Mouse (Mus musculus) intestine, postnatal 0 days (tissue): ENCODE data around the gene Psmb7. TPM values are rescaled to one million over a fixed set of nuclear protein-coding genes. Genes with fewer than 3 reads are reported as not detected.

Experiments used
- ATAC-seq: fragments of 200-750 bp; cut with Nextera tagmentation; 2 replicates; pipeline ENCODE4 v1.8.0; 2017; ENCODE audit warnings: mild to moderate bottlenecking, moderate TSS enrichment, moderate library complexity
- H3K27ac ChIP-seq: fragments of 300-500 bp; sonication (generic); 2 replicates; pipeline ENCODE4 v1.5.1; 2014; ENCODE audit warnings: mild to moderate bottlenecking, low read depth, low read length, moderate library complexity
- H3K27me3 ChIP-seq: fragments of 300-500 bp; sonication (generic); replicated peaks from 2 replicates; pipeline ENCODE4 v1.6.1; 2014; ENCODE audit warnings: low read length, mixed read lengths; ENCODE audit not compliant: control insufficient read depth, insufficient read depth
- H3K36me3 ChIP-seq: fragments of 300-500 bp; sonication (generic); 2 replicates; pipeline ENCODE4 v1.6.1; 2014; ENCODE audit warnings: mild to moderate bottlenecking, moderate library complexity; ENCODE audit not compliant: control insufficient read depth, insufficient read depth
- H3K4me1 ChIP-seq: fragments of 300-500 bp; sonication (generic); replicated peaks from 2 replicates; pipeline ENCODE4 v1.6.1; 2014; ENCODE audit warnings: antibody characterized with exemption, low read length, mixed read lengths; ENCODE audit not compliant: control insufficient read depth, insufficient read depth
- H3K4me2 ChIP-seq: fragments of 300-500 bp; sonication (generic); replicated peaks from 2 replicates; pipeline ENCODE4 v1.6.1; 2014; ENCODE audit warnings: low read depth, mild to moderate bottlenecking, moderate library complexity
- H3K4me3 ChIP-seq: fragments of 300-500 bp; sonication (generic); 2 replicates; pipeline ENCODE4 v1.5.1; 2014; ENCODE audit warnings: low read depth, low read length
- H3K9ac ChIP-seq: fragments of 300-500 bp; sonication (generic); 2 replicates; pipeline ENCODE4 v1.6.1; 2014; ENCODE audit warnings: mild to moderate bottlenecking, low read depth, low read length
- H3K9me3 ChIP-seq: fragments of 300-500 bp; sonication (generic); 2 replicates; pipeline ENCODE4 v1.6.1; 2016; ENCODE audit warnings: mixed run types; ENCODE audit not compliant: control insufficient read depth
- CTCF ChIP-seq: sonication (generic); IDR thresholded peaks from 2 replicates; pipeline ENCODE4 v1.5.1; 2016; ENCODE audit warnings: low read depth, mild to moderate bottlenecking, control low read depth, antibody characterized with exemption, moderate library complexity
- WGBS: fragments of 180-500 bp; shearing (Covaris S2); extraction: QIAGEN DNeasy Blood & Tissue Kit; methylation state at CpG from one replicate; pipeline ENCODE4 v1.1.7; 2014; 5-methylcytosine and 5-hydroxymethylcytosine counted together
- polyA plus RNA-seq: library from polyadenylated mRNA; unstranded; fragments of >200 nt; fragmentation: Nextera tagmentation; extraction: Ambion mirVana; gene quantifications from 2 replicates; pipeline ENCODE4 v1.2.1, GENCODE M21; 2015

Psmb7 gene
- polyA plus RNA-seq, 1 experiment from 2014 or later: 148 TPM

- TF ChIP-seq CTCF: no peak
- H3K4me3 ChIP-seq: no peak overlapping the region
- WGBS: 89% methylated on average over 4 of the region's 4 CpGs
- no peaks in the 10 kb centered on the region for H3K27me3 ChIP-seq
- peaks cover 50% of the 10 kb centered on the region for H3K36me3 ChIP-seq
- H3K4me1 ChIP-seq: no peaks in the 10 kb centered on the region
- H3K4me2 ChIP-seq: no peak overlapping the region
- H3K9me3 ChIP-seq: no peaks in the 10 kb centered on the region
- no peak overlapping the region for H3K9ac ChIP-seq
- no peak overlapping the region for H3K27ac ChIP-seq
- ATAC-seq: no peak
Observed at GRCm38 (mm10) chr2:38555659-38556058, 88.2 kb downstream of the Psmb7 start.

GRCm38 (mm10) chr2:38554226-38554995 lies 89.5 kb downstream of the Psmb7 start:
- H3K4me2 ChIP-seq: no peak overlapping the region
- no peak overlapping the region for H3K27ac ChIP-seq
- H3K9me3 ChIP-seq: no peaks in the 10 kb centered on the region
- no peaks in the 10 kb centered on the region for H3K4me1 ChIP-seq
- 73% methylated on average over 19 of the region's 19 CpGs for WGBS
- TF ChIP-seq CTCF: no peak
- H3K36me3 ChIP-seq: peaks cover 43% of the 10 kb centered on the region
- H3K9ac ChIP-seq: no peak overlapping the region
- ATAC-seq: no peak
- no peak overlapping the region for H3K4me3 ChIP-seq
- no peaks in the 10 kb centered on the region for H3K27me3 ChIP-seq

- Histone ChIP-seq H3K27me3 (no peaks in the 10 kb centered on the region), H3K4me1 (no peaks in the 10 kb centered on the region), H3K4me2 (no peak overlapping the region), H3K9ac (no peak overlapping the region), H3K27ac (no peak overlapping the region), H3K9me3 (no peaks in the 10 kb centered on the region), H3K4me3 (no peak overlapping the region), H3K36me3 (peaks cover 22% of the 10 kb centered on the region)
- 88% methylated on average over 15 of the region's 15 CpGs for WGBS
- no peak for TF ChIP-seq CTCF
- no peak for ATAC-seq
Observed at GRCm38 (mm10) chr2:38552004-38552443, 91.9 kb downstream of the Psmb7 start.

GRCm38 (mm10) chr2:38547793-38548517 lies 95.9 kb downstream of the Psmb7 start:
- H3K27ac ChIP-seq: no peak overlapping the region
- H3K9me3 ChIP-seq: no peaks in the 10 kb centered on the region
- ATAC-seq: no peak
- H3K9ac ChIP-seq: no peak overlapping the region
- H3K4me3 ChIP-seq: no peak overlapping the region
- H3K4me1 ChIP-seq: peaks cover 5% of the 10 kb centered on the region; the same call in 1 of the 2 replicates
- no peaks in the 10 kb centered on the region for H3K27me3 ChIP-seq
- 76% methylated on average over 11 of the region's 11 CpGs for WGBS
- H3K36me3 ChIP-seq: peaks cover 22% of the 10 kb centered on the region
- no peak overlapping the region for H3K4me2 ChIP-seq
- no peak for TF ChIP-seq CTCF

- Histone ChIP-seq H3K9ac (no peak overlapping the region), H3K36me3 (peaks cover 14% of the 10 kb centered on the region), H3K27ac (no peak overlapping the region), H3K9me3 (no peaks in the 10 kb centered on the region), H3K4me2 (no peak overlapping the region), H3K4me1 (peaks cover 8% of the 10 kb centered on the region; the same call in 1 of the 2 replicates), H3K27me3 (no peaks in the 10 kb centered on the region), H3K4me3 (no peak overlapping the region)
- WGBS: 76% methylated on average over 5 of the region's 5 CpGs
- TF ChIP-seq CTCF: no peak
- no peak for ATAC-seq
Observed at GRCm38 (mm10) chr2:38546748-38547147, 97.1 kb downstream of the Psmb7 start.

- H3K9ac ChIP-seq: no peak overlapping the region
- 26% methylated on average over 6 of the region's 6 CpGs for WGBS
- H3K9me3 ChIP-seq: no peaks in the 10 kb centered on the region
- no peak overlapping the region for H3K4me2 ChIP-seq
- no peak for TF ChIP-seq CTCF
- H3K27ac ChIP-seq: no peak overlapping the region; the same call in 1 of the 2 replicates
- no peaks in the 10 kb centered on the region for H3K27me3 ChIP-seq
- ATAC-seq: no peak
- H3K4me3 ChIP-seq: no peak overlapping the region
- peaks cover 8% of the 10 kb centered on the region; the same call in 1 of the 2 replicates for H3K4me1 ChIP-seq
- peaks cover 10% of the 10 kb centered on the region; the same call in 1 of the 2 replicates for H3K36me3 ChIP-seq
Observed at GRCm38 (mm10) chr2:38546222-38546621, 97.7 kb downstream of the Psmb7 start.
